Mouse (Mus musculus) intestine, postnatal 0 days (tissue): Measurements from ENCODE around the gene Snx17. TPM values are rescaled to one million over a fixed set of nuclear protein-coding genes. Genes with fewer than 3 reads are reported as not detected.
A peak's percentile ranks its signal among the peaks of the same experiment; 100 is the strongest.

ENCODE experiments used
- ATAC-seq: fragments of 200-750 bp; cut with Nextera tagmentation; 2 replicates; pipeline ENCODE4 v1.8.0; 2017; ENCODE audit warnings: mild to moderate bottlenecking, moderate TSS enrichment, moderate library complexity
- H3K27ac ChIP-seq: fragments of 300-500 bp; sonication (generic); 2 replicates; pipeline ENCODE4 v1.5.1; 2014; ENCODE audit warnings: mild to moderate bottlenecking, low read depth, low read length, moderate library complexity
- H3K27me3 ChIP-seq: fragments of 300-500 bp; sonication (generic); replicated peaks from 2 replicates; pipeline ENCODE4 v1.6.1; 2014; ENCODE audit warnings: low read length, mixed read lengths; ENCODE audit not compliant: control insufficient read depth, insufficient read depth
- H3K36me3 ChIP-seq: fragments of 300-500 bp; sonication (generic); 2 replicates; pipeline ENCODE4 v1.6.1; 2014; ENCODE audit warnings: mild to moderate bottlenecking, moderate library complexity; ENCODE audit not compliant: control insufficient read depth, insufficient read depth
- H3K4me1 ChIP-seq: fragments of 300-500 bp; sonication (generic); replicated peaks from 2 replicates; pipeline ENCODE4 v1.6.1; 2014; ENCODE audit warnings: antibody characterized with exemption, low read length, mixed read lengths; ENCODE audit not compliant: control insufficient read depth, insufficient read depth
- H3K4me2 ChIP-seq: fragments of 300-500 bp; sonication (generic); replicated peaks from 2 replicates; pipeline ENCODE4 v1.6.1; 2014; ENCODE audit warnings: low read depth, mild to moderate bottlenecking, moderate library complexity
- H3K4me3 ChIP-seq: fragments of 300-500 bp; sonication (generic); 2 replicates; pipeline ENCODE4 v1.5.1; 2014; ENCODE audit warnings: low read depth, low read length
- H3K9ac ChIP-seq: fragments of 300-500 bp; sonication (generic); 2 replicates; pipeline ENCODE4 v1.6.1; 2014; ENCODE audit warnings: mild to moderate bottlenecking, low read depth, low read length
- H3K9me3 ChIP-seq: fragments of 300-500 bp; sonication (generic); 2 replicates; pipeline ENCODE4 v1.6.1; 2016; ENCODE audit warnings: mixed run types; ENCODE audit not compliant: control insufficient read depth
- CTCF ChIP-seq: sonication (generic); IDR thresholded peaks from 2 replicates; pipeline ENCODE4 v1.5.1; 2016; ENCODE audit warnings: low read depth, mild to moderate bottlenecking, control low read depth, antibody characterized with exemption, moderate library complexity
- WGBS: fragments of 180-500 bp; shearing (Covaris S2); extraction: QIAGEN DNeasy Blood & Tissue Kit; methylation state at CpG from one replicate; pipeline ENCODE4 v1.1.7; 2014; 5-methylcytosine and 5-hydroxymethylcytosine counted together
- polyA plus RNA-seq: library from polyadenylated mRNA; unstranded; fragments of >200 nt; fragmentation: Nextera tagmentation; extraction: Ambion mirVana; gene quantifications from 2 replicates; pipeline ENCODE4 v1.2.1, GENCODE M21; 2015

The Snx17 gene
- polyA plus RNA-seq, 1 experiment from 2014 or later, result 122 TPM

DNA sequence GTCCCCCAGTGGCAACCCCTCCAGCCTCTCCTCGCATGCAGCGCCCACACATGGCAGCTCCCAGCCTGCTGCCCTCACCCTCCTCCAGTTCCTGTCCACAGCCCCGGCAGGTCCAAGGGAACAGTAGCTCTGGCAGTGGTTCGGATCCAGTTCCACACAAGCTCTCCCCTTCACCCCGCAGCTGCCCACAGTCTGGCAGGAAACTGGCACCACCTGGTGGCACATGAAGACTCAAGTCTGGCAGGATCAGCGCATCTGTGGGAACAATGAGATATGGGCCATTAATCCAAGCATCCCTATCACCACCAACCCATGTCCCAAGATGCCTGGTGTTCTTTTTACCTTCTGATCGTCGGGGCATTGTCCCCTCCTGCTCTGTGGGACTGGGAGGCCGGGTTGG, 6.9 kb downstream of the Snx17 start:
- TF ChIP-seq CTCF, result peak; percentile 60
- no peak for ATAC-seq

DNA sequence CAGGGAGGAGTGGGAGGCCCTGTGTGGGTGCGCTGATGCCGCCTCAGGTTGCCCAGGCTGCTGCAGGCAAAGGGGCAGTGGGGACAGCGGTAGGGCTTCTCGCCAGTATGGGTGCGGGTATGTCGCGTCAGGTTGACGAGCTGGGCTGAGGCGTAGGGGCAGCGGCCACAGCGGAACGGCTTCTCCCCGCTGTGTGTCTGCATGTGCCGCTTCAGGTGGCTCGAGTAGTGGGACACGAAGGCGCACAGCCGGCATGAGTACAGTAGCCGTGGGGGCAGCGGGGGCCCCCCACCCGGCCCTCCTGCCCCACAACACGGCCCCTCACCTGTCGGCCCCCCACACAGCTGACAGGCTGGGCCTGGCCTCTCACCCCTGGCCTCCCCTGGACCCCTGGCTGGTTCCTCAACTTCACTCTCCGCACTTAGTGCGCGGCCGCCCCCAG, 7.3 kb downstream of the Snx17 start:
- Histone ChIP-seq H3K27me3 (no peaks in the 10 kb centered on the region), H3K4me3 (no peak overlapping the region), H3K36me3 (peaks cover 64% of the 10 kb centered on the region), H3K27ac (peak overlapping the region; percentile 35; the same call in 1 of the 2 replicates), H3K9me3 (no peaks in the 10 kb centered on the region; the same call in 1 of the 2 replicates), H3K4me2 (peak overlapping the region; percentile 74; the same call in 1 of the 2 replicates), H3K9ac (no peak overlapping the region), H3K4me1 (no peaks in the 10 kb centered on the region)
- 88% methylated on average over 27 of the region's 27 CpGs for WGBS
- ATAC-seq, result no peak
- no peak for TF ChIP-seq CTCF

More for the DNA sequence above, 6.9 kb downstream of the Snx17 start:
- no peak overlapping the region for H3K4me2 ChIP-seq
- H3K4me1 ChIP-seq, result no peaks in the 10 kb centered on the region
- 80% methylated on average over 9 of the region's 9 CpGs for whole genome bisulfite sequencing
- H3K9me3 ChIP-seq, result no peaks in the 10 kb centered on the region; the same call in 1 of the 2 replicates
- H3K27me3 ChIP-seq, result no peaks in the 10 kb centered on the region
- 0 out of 2 replicates have a peak overlapping the region, but pooled peaks have one; percentile 35 for H3K27ac ChIP-seq
- peaks cover 64% of the 10 kb centered on the region for H3K36me3 ChIP-seq
- no peak overlapping the region for H3K4me3 ChIP-seq
- no peak overlapping the region for H3K9ac ChIP-seq

DNA sequence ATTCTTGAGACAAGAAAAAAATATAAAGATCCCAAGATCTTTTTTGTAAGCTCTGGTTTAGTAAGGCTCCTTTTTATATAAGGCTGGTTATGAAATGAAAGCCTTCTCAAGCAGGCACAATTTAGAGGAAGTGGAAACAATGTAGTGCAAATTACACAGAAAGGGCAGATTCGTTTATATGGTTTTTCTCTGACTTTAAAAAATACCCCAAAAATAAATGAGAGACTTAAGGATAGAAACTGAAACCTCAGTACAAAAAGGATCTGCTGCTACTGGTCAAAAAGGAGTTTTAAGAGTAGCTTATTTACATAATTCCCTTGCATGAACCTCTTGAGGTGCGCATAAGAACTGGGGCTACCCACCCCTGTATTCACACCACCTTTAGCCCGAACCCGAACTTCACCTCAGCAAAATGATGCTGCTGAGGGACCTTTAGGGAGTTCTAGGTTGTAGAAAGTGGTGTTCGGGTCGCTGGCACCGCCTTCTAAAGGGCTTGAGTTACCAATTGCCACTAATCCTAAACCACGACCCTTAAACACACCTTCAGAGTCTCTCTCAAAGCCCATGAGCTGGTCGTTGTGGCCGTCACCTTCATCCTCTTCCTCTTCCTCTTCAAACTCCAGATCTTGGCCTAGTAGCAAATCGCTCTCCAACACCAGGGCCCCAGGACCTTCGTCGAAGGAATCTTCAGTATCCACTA, 8.2 kb downstream of the Snx17 start:
- 12% methylated on average over 13 of the region's 13 CpGs for WGBS
- peak overlapping the region; percentile 74 for H3K4me2 ChIP-seq
- no peaks in the 10 kb centered on the region; the same call in 1 of the 2 replicates for H3K9me3 ChIP-seq
- no peaks in the 10 kb centered on the region for H3K27me3 ChIP-seq
- H3K4me3 ChIP-seq, result peak overlapping the region; percentile 77
- TF ChIP-seq CTCF, result no peak
- peaks cover 64% of the 10 kb centered on the region for H3K36me3 ChIP-seq
- peak overlapping the region; percentile 75 for H3K9ac ChIP-seq
- H3K4me1 ChIP-seq, result no peaks in the 10 kb centered on the region
- H3K27ac ChIP-seq, result peak overlapping the region; percentile 82
- ATAC-seq, result no peak

DNA sequence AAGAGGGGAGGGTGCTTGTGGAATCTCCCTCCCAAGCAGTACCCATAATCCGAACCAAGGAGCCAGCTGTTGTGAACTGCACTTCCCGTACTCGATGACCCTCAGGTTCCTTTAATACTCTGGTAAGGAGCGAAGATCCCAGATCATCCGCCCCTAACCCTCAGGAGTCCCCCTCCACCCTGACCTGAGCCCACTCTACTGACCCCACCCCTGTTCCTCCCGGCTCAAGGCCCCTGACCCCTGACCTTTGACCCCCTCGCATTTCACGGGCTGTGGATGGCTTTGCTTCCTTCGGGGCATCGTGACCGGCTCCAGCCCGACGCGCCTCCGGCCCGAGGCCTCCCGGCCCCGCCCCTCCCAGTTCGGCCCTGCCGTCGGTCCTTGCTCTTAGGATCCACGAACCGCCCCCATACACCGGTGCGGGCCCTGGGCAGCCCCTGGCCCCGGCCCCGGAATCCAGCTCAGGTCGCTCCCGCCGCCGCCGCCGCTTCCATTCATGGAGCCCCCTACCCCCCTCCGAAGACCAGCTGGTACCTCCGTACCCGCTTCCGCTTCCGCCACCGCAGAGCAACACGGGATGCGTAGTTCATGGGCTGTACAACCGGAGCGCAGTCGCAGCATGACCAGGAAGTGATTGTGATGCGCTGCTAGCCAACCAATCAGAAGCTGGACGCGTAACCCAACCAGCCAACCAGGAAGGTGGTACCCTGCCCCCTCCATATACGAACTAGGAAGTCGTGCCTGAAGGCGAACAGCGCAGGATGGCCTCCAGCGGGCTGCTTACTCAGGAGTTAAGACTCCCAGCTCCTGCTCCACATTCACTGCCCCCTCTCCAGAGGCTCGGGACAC, 8.9 kb downstream of the Snx17 start, which contains the start of gene Zfp513:
Zfp513 (minus strand) TSS at position 562 of the 849 bp plus-strand sequence.
- peak within 1 kb of the TSS; percentile 74 for H3K4me2 ChIP-seq
- H3K36me3 ChIP-seq, result peaks cover 62% of the 10 kb centered on the region
- H3K27ac ChIP-seq, result peak within 1 kb of the TSS; percentile 82
- TF ChIP-seq CTCF, result no peak
- H3K4me3 ChIP-seq, result peak within 1 kb of the TSS; percentile 77
- H3K9ac ChIP-seq, result peak within 1 kb of the TSS; percentile 75
- no peaks in the 10 kb centered on the region for H3K27me3 ChIP-seq
- peak; percentile 94 for ATAC-seq
- no peaks in the 10 kb centered on the region for H3K4me1 ChIP-seq
- H3K9me3 ChIP-seq, result no peaks in the 10 kb centered on the region; the same call in 1 of the 2 replicates
- WGBS, result under 1% methylated on average over 52 of the region's 53 CpGs

DNA sequence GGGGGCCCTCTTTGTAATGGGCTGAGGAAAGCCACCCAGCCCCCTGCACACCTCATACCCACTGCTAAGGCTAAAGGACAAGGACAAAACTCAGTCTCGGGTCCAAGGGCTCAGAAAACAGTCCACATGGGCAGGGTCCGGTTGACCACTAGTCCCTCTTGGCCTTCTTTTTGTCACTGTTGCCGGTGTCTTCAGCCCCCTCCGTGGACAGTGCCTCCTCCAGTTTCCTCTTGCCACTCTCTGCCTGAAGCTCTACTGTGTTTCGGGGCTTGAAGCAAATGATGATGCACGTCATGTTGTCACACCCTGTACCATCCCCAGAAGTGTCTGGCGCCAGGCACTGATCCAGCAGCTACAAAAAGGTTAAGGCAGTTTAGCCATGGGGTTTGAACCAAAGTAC, 9.9 kb downstream of the Snx17 start:
- Histone ChIP-seq H3K4me3 (peak overlapping the region; percentile 77), H3K4me1 (no peaks in the 10 kb centered on the region), H3K36me3 (peaks cover 62% of the 10 kb centered on the region), H3K9ac (0 out of 2 replicates have a peak overlapping the region, but pooled peaks have one; percentile 4), H3K27me3 (no peaks in the 10 kb centered on the region), H3K27ac (peak overlapping the region; percentile 82), H3K9me3 (no peaks in the 10 kb centered on the region; the same call in 1 of the 2 replicates), H3K4me2 (peak overlapping the region; percentile 74)
- TF ChIP-seq CTCF, result no peak
- ATAC-seq, result no peak
- WGBS, result 91% methylated on average over 7 of the region's 7 CpGs

DNA sequence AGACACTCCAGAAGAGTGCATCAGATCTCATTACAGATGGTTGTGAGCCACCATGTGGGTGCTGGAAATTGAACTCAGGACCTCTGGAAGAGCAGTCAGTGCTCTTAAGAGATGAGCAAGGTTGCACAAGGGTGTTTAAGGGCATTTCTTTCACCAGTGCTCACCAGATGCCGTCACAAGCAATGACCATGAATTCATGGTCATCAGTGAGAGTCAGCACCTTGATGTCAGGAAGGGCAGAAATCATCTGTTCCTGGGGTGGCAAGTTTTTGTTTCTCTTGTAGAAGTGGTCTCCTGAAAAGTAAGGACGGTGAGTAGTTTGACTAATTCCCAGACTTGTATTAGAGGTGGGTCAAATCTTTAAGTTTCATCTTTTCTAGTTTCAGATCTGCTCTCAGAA, 10.8 kb downstream of the Snx17 start:
- H3K4me3 ChIP-seq, result no peak overlapping the region
- H3K4me2 ChIP-seq, result no peak overlapping the region
- no peaks in the 10 kb centered on the region for H3K27me3 ChIP-seq
- no peak for TF ChIP-seq CTCF
- peaks cover 55% of the 10 kb centered on the region for H3K36me3 ChIP-seq
- H3K9me3 ChIP-seq, result no peaks in the 10 kb centered on the region; the same call in 1 of the 2 replicates
- 94% methylated on average over 2 of the region's 2 CpGs for WGBS
- H3K27ac ChIP-seq, result no peak overlapping the region
- no peak for ATAC-seq
- no peak overlapping the region for H3K9ac ChIP-seq
- no peaks in the 10 kb centered on the region for H3K4me1 ChIP-seq
